Mouse (Mus musculus) liver, embryonic 11.5 days (tissue): ENCODE results near the gene Dld. TPM values are rescaled to one million over a fixed set of nuclear protein-coding genes. Genes with fewer than 3 reads are reported as not detected.

ENCODE experiments used
- ATAC-seq: fragments of 200-750 bp; cut with Nextera tagmentation; replicated peaks from 2 replicates; pipeline ENCODE4 v1.8.0; 2017; ENCODE audit warnings: moderate number of reproducible peaks, mild to moderate bottlenecking, moderate TSS enrichment, moderate library complexity; ENCODE audit not compliant: low FRiP score
- DNase-seq: peaks from one replicate; pipeline ENCODE4 v3.0.0-alpha.2; 2017; ENCODE audit warnings: low spot score
- H3K27ac ChIP-seq: fragments of 300-500 bp; sonication (generic); 2 replicates; pipeline ENCODE4 v1.5.1; 2014; ENCODE audit warnings: mild to moderate bottlenecking, low read depth, low read length, control low read depth
- H3K27me3 ChIP-seq: fragments of 300-500 bp; sonication (generic); replicated peaks from 2 replicates; pipeline ENCODE4 v1.6.1; 2014; ENCODE audit warnings: low read length, mixed read lengths; ENCODE audit not compliant: control insufficient read depth, insufficient read depth
- H3K36me3 ChIP-seq: fragments of 300-500 bp; sonication (generic); 2 replicates; pipeline ENCODE4 v1.6.1; 2014; ENCODE audit warnings: mild to moderate bottlenecking, low read length, moderate library complexity, mixed read lengths; ENCODE audit not compliant: control insufficient read depth, insufficient read depth
- H3K4me1 ChIP-seq: fragments of 300-500 bp; sonication (generic); replicated peaks from 2 replicates; pipeline ENCODE4 v1.6.1; 2014; ENCODE audit warnings: low read length, mixed read lengths; ENCODE audit not compliant: control insufficient read depth, insufficient read depth
- H3K4me2 ChIP-seq: fragments of 300-500 bp; sonication (generic); 2 replicates; pipeline ENCODE4 v1.6.1; 2014; ENCODE audit warnings: mild to moderate bottlenecking, control low read depth, moderate library complexity
- H3K4me3 ChIP-seq: fragments of 300-500 bp; sonication (generic); 2 replicates; pipeline ENCODE4 v1.5.1; 2014; ENCODE audit warnings: low read depth, low read length, control low read depth
- H3K9ac ChIP-seq: fragments of 300-500 bp; sonication (generic); 2 replicates; pipeline ENCODE4 v1.6.1; 2014; ENCODE audit warnings: low read depth, low read length, control low read depth
- H3K9me3 ChIP-seq: fragments of 300-500 bp; sonication (generic); 2 replicates; pipeline ENCODE4 v1.6.1; 2016; ENCODE audit warnings: low read length, inconsistent platforms, mixed read lengths; ENCODE audit not compliant: control insufficient read depth
- WGBS: fragments of 180-500 bp; shearing (Covaris S2); extraction: QIAGEN DNeasy Blood & Tissue Kit; methylation state at CpG from one replicate; pipeline ENCODE4 v1.1.7; 2014; 5-methylcytosine and 5-hydroxymethylcytosine counted together
- polyA plus RNA-seq: library from polyadenylated mRNA; unstranded; fragments of >200 nt; fragmentation: Nextera tagmentation; extraction: Ambion mirVana; gene quantifications from 2 replicates; pipeline ENCODE4 v1.2.1, GENCODE M21; 2014

Gene Dld
- 139 and 157 TPM in 2 replicates for polyA plus RNA-seq

- ATAC-seq (peak; percentile 98), DNase-seq (peak; percentile 91)
- WGBS, result 5% methylated on average over 65 of the region's 66 CpGs
- no peaks in the 10 kb centered on the region for H3K27me3 ChIP-seq
- peaks cover 4% of the 10 kb centered on the region; the same call in 1 of the 2 replicates for H3K36me3 ChIP-seq
- H3K4me3 ChIP-seq, result peak within 1 kb of the TSS; percentile 72
- H3K4me2 ChIP-seq, result peak within 1 kb of the TSS; percentile 84
- H3K4me1 ChIP-seq, result peaks cover 6% of the 10 kb centered on the region
- H3K9me3 ChIP-seq, result no peaks in the 10 kb centered on the region
- H3K9ac ChIP-seq, result peak within 1 kb of the TSS; percentile 78
- H3K27ac ChIP-seq, result no peak within 1 kb of the TSS; the same call in 1 of the 2 replicates
These were observed at the start of gene Dld for GRCm38 (mm10) chr12:31350944-31351928. TSS of gene Dld (minus strand) at chr12:31351453.

- H3K9ac ChIP-seq, result no peak overlapping the region
- H3K4me3 ChIP-seq, result no peak overlapping the region
- no peak overlapping the region for H3K4me2 ChIP-seq
- no peaks in the 10 kb centered on the region for H3K27me3 ChIP-seq
- DNase-seq (no peak), ATAC-seq (no peak)
- H3K4me1 ChIP-seq, result no peaks in the 10 kb centered on the region
- no peaks in the 10 kb centered on the region for H3K36me3 ChIP-seq
- H3K27ac ChIP-seq, result no peak overlapping the region
- 74% methylated on average over 1 of the region's 1 CpGs for WGBS
- H3K9me3 ChIP-seq, result no peaks in the 10 kb centered on the region
These were observed 49.6 kb upstream of the Dld start for GRCm38 (mm10) chr12:31400821-31401220.

GRCm38 (mm10) chr12:31397709-31398108 is 46.5 kb upstream of the Dld start:
- no peaks in the 10 kb centered on the region for H3K36me3 ChIP-seq
- no peaks in the 10 kb centered on the region for H3K9me3 ChIP-seq
- no peak overlapping the region for H3K9ac ChIP-seq
- DNase-seq (no peak), ATAC-seq (no peak)
- H3K4me3 ChIP-seq, result no peak overlapping the region
- no peak overlapping the region for H3K27ac ChIP-seq
- no peak overlapping the region for H3K4me2 ChIP-seq
- H3K4me1 ChIP-seq, result no peaks in the 10 kb centered on the region
- 83% methylated on average over 4 of the region's 4 CpGs for WGBS
- no peaks in the 10 kb centered on the region for H3K27me3 ChIP-seq

- no peak overlapping the region for H3K4me3 ChIP-seq
- no peak for ATAC-seq
- H3K4me2 ChIP-seq, result no peak overlapping the region
- no peaks in the 10 kb centered on the region for H3K36me3 ChIP-seq
- H3K4me1 ChIP-seq, result no peaks in the 10 kb centered on the region
- no peak for DNase-seq
- H3K9me3 ChIP-seq, result no peaks in the 10 kb centered on the region
- H3K27ac ChIP-seq, result no peak overlapping the region
- no peak overlapping the region for H3K9ac ChIP-seq
- no peaks in the 10 kb centered on the region for H3K27me3 ChIP-seq
- 81% methylated on average over 1 of the region's 1 CpGs for WGBS
These were observed 44.6 kb upstream of the Dld start for GRCm38 (mm10) chr12:31395895-31396294.

GRCm38 (mm10) chr12:31391696-31392095 is 40.4 kb upstream of the Dld start:
- Histone ChIP-seq H3K9me3 (no peaks in the 10 kb centered on the region), H3K4me2 (no peak overlapping the region), H3K27me3 (no peaks in the 10 kb centered on the region), H3K27ac (no peak overlapping the region), H3K4me3 (no peak overlapping the region), H3K36me3 (no peaks in the 10 kb centered on the region), H3K9ac (no peak overlapping the region), H3K4me1 (no peaks in the 10 kb centered on the region)
- ATAC-seq (no peak), DNase-seq (no peak)
- WGBS, result 91% methylated on average over 12 of the region's 12 CpGs

- 76% methylated on average over 3 of the region's 3 CpGs for WGBS
- Histone ChIP-seq H3K36me3 (no peaks in the 10 kb centered on the region), H3K27ac (no peak within 1 kb of the TSS), H3K4me1 (no peaks in the 10 kb centered on the region), H3K9me3 (no peaks in the 10 kb centered on the region), H3K9ac (no peak within 1 kb of the TSS), H3K4me3 (no peak within 1 kb of the TSS), H3K4me2 (no peak within 1 kb of the TSS), H3K27me3 (no peaks in the 10 kb centered on the region)
- ATAC-seq, result no peak
- DNase-seq, result no peak
These were observed 39.3 kb upstream of the Dld start, which contains the start of gene Slc26a3 for GRCm38 (mm10) chr12:31390571-31390970. TSS of gene Slc26a3 (plus strand) at chr12:31390871.

GRCm38 (mm10) chr12:31387303-31387702 is 36.0 kb upstream of the Dld start:
- WGBS, result 41% methylated on average over 3 of the region's 3 CpGs
- Histone ChIP-seq H3K9ac (no peak overlapping the region), H3K9me3 (no peaks in the 10 kb centered on the region), H3K36me3 (no peaks in the 10 kb centered on the region), H3K4me2 (no peak overlapping the region), H3K27me3 (no peaks in the 10 kb centered on the region), H3K4me3 (no peak overlapping the region), H3K4me1 (no peaks in the 10 kb centered on the region), H3K27ac (no peak overlapping the region)
- no peak for ATAC-seq
- no peak for DNase-seq

- no peak overlapping the region for H3K9ac ChIP-seq
- DNase-seq (no peak), ATAC-seq (no peak)
- 67% methylated on average over 2 of the region's 2 CpGs for WGBS
- no peaks in the 10 kb centered on the region for H3K9me3 ChIP-seq
- H3K27ac ChIP-seq, result no peak overlapping the region
- H3K4me3 ChIP-seq, result no peak overlapping the region
- H3K4me1 ChIP-seq, result no peaks in the 10 kb centered on the region
- no peaks in the 10 kb centered on the region for H3K27me3 ChIP-seq
- H3K36me3 ChIP-seq, result no peaks in the 10 kb centered on the region
- no peak overlapping the region for H3K4me2 ChIP-seq
These were observed 31.2 kb upstream of the Dld start for GRCm38 (mm10) chr12:31382451-31382850.

GRCm38 (mm10) chr12:31380878-31381277 is 29.6 kb upstream of the Dld start:
- no peaks in the 10 kb centered on the region for H3K27me3 ChIP-seq
- H3K36me3 ChIP-seq, result no peaks in the 10 kb centered on the region
- H3K9me3 ChIP-seq, result no peaks in the 10 kb centered on the region
- WGBS, result 37% methylated on average over 2 of the region's 2 CpGs
- peaks cover 1% of the 10 kb centered on the region; the same call in 1 of the 2 replicates for H3K4me1 ChIP-seq
- no peak overlapping the region for H3K9ac ChIP-seq
- no peak overlapping the region for H3K4me3 ChIP-seq
- ATAC-seq (no peak), DNase-seq (no peak)
- H3K27ac ChIP-seq, result no peak overlapping the region
- H3K4me2 ChIP-seq, result no peak overlapping the region
